Mouse (Mus musculus) intestine, postnatal 0 days (tissue): Measurements from ENCODE around the gene Fbll1. TPM values are rescaled to one million over a fixed set of nuclear protein-coding genes. Genes with fewer than 3 reads are reported as not detected.

Experiments used
- ATAC-seq: fragments of 200-750 bp; cut with Nextera tagmentation; 2 replicates; pipeline ENCODE4 v1.8.0; 2017; ENCODE audit warnings: mild to moderate bottlenecking, moderate TSS enrichment, moderate library complexity
- H3K27ac ChIP-seq: fragments of 300-500 bp; sonication (generic); 2 replicates; pipeline ENCODE4 v1.5.1; 2014; ENCODE audit warnings: mild to moderate bottlenecking, low read depth, low read length, moderate library complexity
- H3K27me3 ChIP-seq: fragments of 300-500 bp; sonication (generic); replicated peaks from 2 replicates; pipeline ENCODE4 v1.6.1; 2014; ENCODE audit warnings: low read length, mixed read lengths; ENCODE audit not compliant: control insufficient read depth, insufficient read depth
- H3K36me3 ChIP-seq: fragments of 300-500 bp; sonication (generic); 2 replicates; pipeline ENCODE4 v1.6.1; 2014; ENCODE audit warnings: mild to moderate bottlenecking, moderate library complexity; ENCODE audit not compliant: control insufficient read depth, insufficient read depth
- H3K4me1 ChIP-seq: fragments of 300-500 bp; sonication (generic); replicated peaks from 2 replicates; pipeline ENCODE4 v1.6.1; 2014; ENCODE audit warnings: antibody characterized with exemption, low read length, mixed read lengths; ENCODE audit not compliant: control insufficient read depth, insufficient read depth
- H3K4me2 ChIP-seq: fragments of 300-500 bp; sonication (generic); replicated peaks from 2 replicates; pipeline ENCODE4 v1.6.1; 2014; ENCODE audit warnings: low read depth, mild to moderate bottlenecking, moderate library complexity
- H3K4me3 ChIP-seq: fragments of 300-500 bp; sonication (generic); 2 replicates; pipeline ENCODE4 v1.5.1; 2014; ENCODE audit warnings: low read depth, low read length
- H3K9ac ChIP-seq: fragments of 300-500 bp; sonication (generic); 2 replicates; pipeline ENCODE4 v1.6.1; 2014; ENCODE audit warnings: mild to moderate bottlenecking, low read depth, low read length
- H3K9me3 ChIP-seq: fragments of 300-500 bp; sonication (generic); 2 replicates; pipeline ENCODE4 v1.6.1; 2016; ENCODE audit warnings: mixed run types; ENCODE audit not compliant: control insufficient read depth
- CTCF ChIP-seq: sonication (generic); IDR thresholded peaks from 2 replicates; pipeline ENCODE4 v1.5.1; 2016; ENCODE audit warnings: low read depth, mild to moderate bottlenecking, control low read depth, antibody characterized with exemption, moderate library complexity
- WGBS: fragments of 180-500 bp; shearing (Covaris S2); extraction: QIAGEN DNeasy Blood & Tissue Kit; methylation state at CpG from one replicate; pipeline ENCODE4 v1.1.7; 2014; 5-methylcytosine and 5-hydroxymethylcytosine counted together
- polyA plus RNA-seq: library from polyadenylated mRNA; unstranded; fragments of >200 nt; fragmentation: Nextera tagmentation; extraction: Ambion mirVana; gene quantifications from 2 replicates; pipeline ENCODE4 v1.2.1, GENCODE M21; 2015

Fbll1 gene
- polyA plus RNA-seq, 1 experiment from 2014 or later, result 0.69 TPM

GRCm38 (mm10) chr11:35838345-35839338 lies 40.0 kb upstream of the Fbll1 start:
- Histone ChIP-seq H3K4me3 (peak overlapping the region; percentile 26; the same call in 1 of the 2 replicates), H3K27me3 (no peaks in the 10 kb centered on the region), H3K9me3 (no peaks in the 10 kb centered on the region), H3K27ac (no peak overlapping the region), H3K4me1 (no peaks in the 10 kb centered on the region), H3K36me3 (peaks cover 17% of the 10 kb centered on the region; the same call in 1 of the 2 replicates), H3K4me2 (peak overlapping the region; percentile 64), H3K9ac (peak overlapping the region; percentile 40; the same call in 1 of the 2 replicates)
- peak; percentile 26; the same call in 1 of the 2 replicates for ATAC-seq
- WGBS, result 26% methylated on average over 28 of the region's 28 CpGs
- TF ChIP-seq CTCF, result no peak

- no peak overlapping the region for H3K27ac ChIP-seq
- no peak overlapping the region for H3K4me3 ChIP-seq
- 75% methylated on average over 5 of the region's 5 CpGs for WGBS
- no peaks in the 10 kb centered on the region for H3K9me3 ChIP-seq
- peaks cover 17% of the 10 kb centered on the region; the same call in 1 of the 2 replicates for H3K36me3 ChIP-seq
- no peaks in the 10 kb centered on the region for H3K27me3 ChIP-seq
- no peaks in the 10 kb centered on the region for H3K4me1 ChIP-seq
- H3K4me2 ChIP-seq, result peak overlapping the region; percentile 64; the same call in 1 of the 2 replicates
- peak; percentile 20; the same call in 1 of the 2 replicates for TF ChIP-seq CTCF
- no peak overlapping the region for H3K9ac ChIP-seq
- ATAC-seq, result no peak
Measured at GRCm38 (mm10) chr11:35837156-35838126, 38.8 kb upstream of the Fbll1 start.

DNA sequence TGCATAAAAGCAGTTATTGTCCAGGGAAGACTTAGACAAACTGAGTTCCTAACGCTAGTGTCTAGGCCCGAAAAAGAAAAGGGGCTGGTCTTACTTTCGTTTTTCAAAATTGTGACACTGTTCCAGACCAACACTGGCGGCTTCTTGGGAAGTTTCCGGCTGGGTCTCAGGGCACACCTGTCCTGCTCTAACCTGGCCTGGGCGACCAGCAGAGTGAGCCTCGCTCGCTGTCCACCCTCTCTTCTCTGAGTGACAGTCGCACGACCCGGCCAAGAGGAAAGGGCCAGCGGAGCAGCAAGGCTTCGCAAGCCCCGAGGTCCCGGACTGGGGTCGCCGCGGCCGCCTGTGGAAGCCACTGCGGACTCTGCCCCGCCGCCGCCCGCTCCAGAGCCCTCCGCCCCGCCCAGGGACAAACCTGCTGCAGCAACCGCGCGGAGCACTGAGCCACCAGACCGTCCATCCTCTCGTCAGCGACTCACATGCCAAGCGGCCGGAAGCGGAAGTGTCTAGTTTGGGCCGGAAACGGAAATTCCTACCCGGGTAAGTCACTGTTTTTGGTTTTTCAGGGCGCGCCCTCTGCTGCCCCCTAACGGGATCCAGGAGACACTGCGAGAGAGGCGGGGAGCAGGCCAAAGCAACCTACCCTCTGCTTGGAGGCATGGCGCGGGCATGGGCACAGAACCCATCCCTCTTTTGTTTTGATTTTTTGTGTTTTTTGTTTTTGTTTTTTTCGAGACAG lies 35.5 kb upstream of the Fbll1 start, which contains the start of gene Rars:
Gene Rars (minus strand): TSS at position 485 of the 739 bp plus-strand sequence.
- 1% methylated on average over 44 of the region's 46 CpGs for WGBS
- Histone ChIP-seq H3K4me2 (peak within 1 kb of the TSS; percentile 73), H3K9me3 (no peaks in the 10 kb centered on the region), H3K4me3 (peak within 1 kb of the TSS; percentile 91), H3K36me3 (peaks cover 22% of the 10 kb centered on the region), H3K9ac (peak within 1 kb of the TSS; percentile 86), H3K27ac (peak within 1 kb of the TSS; percentile 89), H3K27me3 (no peaks in the 10 kb centered on the region), H3K4me1 (no peaks in the 10 kb centered on the region)
- TF ChIP-seq CTCF, result peak; percentile 95
- ATAC-seq, result peak; percentile 76

DNA sequence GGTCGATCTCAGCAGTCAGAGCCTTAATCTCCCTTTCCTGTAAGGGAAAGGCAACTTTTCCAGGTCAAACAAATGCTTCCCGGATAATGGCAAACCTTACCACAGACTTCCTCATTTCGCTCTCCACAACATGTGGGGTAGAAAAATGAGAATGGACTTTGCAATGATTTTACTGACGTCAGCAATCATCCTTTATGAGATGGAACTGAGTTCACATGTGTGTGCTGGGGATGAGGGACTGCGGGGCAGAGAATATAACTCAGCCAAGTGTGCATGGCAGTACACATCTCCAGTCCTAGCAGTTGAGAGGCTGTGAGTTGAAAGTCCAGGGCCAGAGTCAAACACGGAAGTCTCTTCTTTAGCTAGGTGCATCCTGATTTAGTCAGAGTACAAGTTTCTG lies 34.6 kb upstream of the Fbll1 start:
- Histone ChIP-seq H3K27ac (peak overlapping the region; percentile 89; the same call in 1 of the 2 replicates), H3K36me3 (peaks cover 31% of the 10 kb centered on the region), H3K9me3 (no peaks in the 10 kb centered on the region), H3K4me1 (no peaks in the 10 kb centered on the region), H3K27me3 (no peaks in the 10 kb centered on the region), H3K4me2 (peak overlapping the region; percentile 73), H3K9ac (0 out of 2 replicates have a peak overlapping the region, but pooled peaks have one; percentile 86), H3K4me3 (peak overlapping the region; percentile 91)
- ATAC-seq, result peak; percentile 73
- no peak for TF ChIP-seq CTCF
- 36% methylated on average over 6 of the region's 6 CpGs for WGBS

- 28% methylated on average over 4 of the region's 4 CpGs for WGBS
Measured at GRCm38 (mm10) chr11:35832139-35832538, 33.5 kb upstream of the Fbll1 start.

More at GRCm38 (mm10) chr11:35832139-35832538, 33.5 kb upstream of the Fbll1 start:
- Histone ChIP-seq H3K36me3 (peaks cover 42% of the 10 kb centered on the region), H3K27ac (peak overlapping the region; percentile 54), H3K27me3 (no peaks in the 10 kb centered on the region), H3K4me3 (no peak overlapping the region), H3K4me1 (no peaks in the 10 kb centered on the region), H3K4me2 (peak overlapping the region; percentile 73; the same call in 1 of the 2 replicates), H3K9me3 (no peaks in the 10 kb centered on the region), H3K9ac (0 out of 2 replicates have a peak overlapping the region, but pooled peaks have one; percentile 13)
- no peak for TF ChIP-seq CTCF
- ATAC-seq, result peak; percentile 62
